Mouse (Mus musculus) megakaryocyte progenitor cell, adult 5-6 weeks (primary cell): ENCODE measurements around the gene Ercc6l. TPM values are rescaled to one million over a fixed set of nuclear protein-coding genes. Genes with fewer than 3 reads are reported as not detected.

Experiments used
- ATAC-seq: replicated peaks from 2 replicates; pipeline ENCODE4 v1.8.0; 2016; ENCODE audit warnings: mild to moderate bottlenecking, moderate TSS enrichment, inconsistent platforms; ENCODE audit not compliant: poor library complexity
- total RNA-seq, 2 experiments: library from RNA; stranded (forward) in 1 of 2; stranded (reverse) in 1 of 2; fragments of 157-497, 149-512 nt in 1 of 2; fragments of 200-1000 nt in 1 of 2; gene quantifications; 2 replicates each; pipeline versions ENCODE4 v1.2.3 to v1.2.4; 2015 to 2017

Gene Ercc6l
- total RNA-seq (2015), result 22.3 and 29.5 TPM in 2 replicates
- total RNA-seq (2017), result 28.6 and 32.1 TPM in 2 replicates

GRCm38 (mm10) chrX:102156618-102157422 lies at the start of gene Ercc6l:
Ercc6l (minus strand) TSS chrX:102157091.
- ATAC-seq, result peak; percentile 94

- no peak for ATAC-seq
Observed at GRCm38 (mm10) chrX:102190840-102191239, 33.9 kb upstream of the Ercc6l start.

DNA sequence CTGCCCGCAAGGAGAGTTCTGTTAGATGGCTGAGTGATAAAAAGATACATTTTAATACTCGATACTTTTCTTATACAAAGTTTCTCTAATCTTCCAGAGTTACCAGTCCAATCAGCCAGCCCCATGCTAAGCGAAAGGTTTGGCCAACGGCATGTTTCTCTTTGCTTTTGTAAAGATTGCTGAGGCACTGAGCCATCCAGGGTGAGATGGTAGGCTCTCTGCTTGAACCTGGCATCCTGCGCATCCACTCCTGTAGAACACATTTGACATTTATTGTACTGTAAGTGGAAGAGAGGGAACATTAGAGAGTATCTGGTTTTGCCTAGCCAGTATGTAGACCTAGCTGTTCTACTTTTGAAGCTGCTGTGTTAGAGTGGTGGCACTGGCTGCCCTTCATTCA lies 32.7 kb upstream of the Ercc6l start:
- ATAC-seq, result no peak

DNA sequence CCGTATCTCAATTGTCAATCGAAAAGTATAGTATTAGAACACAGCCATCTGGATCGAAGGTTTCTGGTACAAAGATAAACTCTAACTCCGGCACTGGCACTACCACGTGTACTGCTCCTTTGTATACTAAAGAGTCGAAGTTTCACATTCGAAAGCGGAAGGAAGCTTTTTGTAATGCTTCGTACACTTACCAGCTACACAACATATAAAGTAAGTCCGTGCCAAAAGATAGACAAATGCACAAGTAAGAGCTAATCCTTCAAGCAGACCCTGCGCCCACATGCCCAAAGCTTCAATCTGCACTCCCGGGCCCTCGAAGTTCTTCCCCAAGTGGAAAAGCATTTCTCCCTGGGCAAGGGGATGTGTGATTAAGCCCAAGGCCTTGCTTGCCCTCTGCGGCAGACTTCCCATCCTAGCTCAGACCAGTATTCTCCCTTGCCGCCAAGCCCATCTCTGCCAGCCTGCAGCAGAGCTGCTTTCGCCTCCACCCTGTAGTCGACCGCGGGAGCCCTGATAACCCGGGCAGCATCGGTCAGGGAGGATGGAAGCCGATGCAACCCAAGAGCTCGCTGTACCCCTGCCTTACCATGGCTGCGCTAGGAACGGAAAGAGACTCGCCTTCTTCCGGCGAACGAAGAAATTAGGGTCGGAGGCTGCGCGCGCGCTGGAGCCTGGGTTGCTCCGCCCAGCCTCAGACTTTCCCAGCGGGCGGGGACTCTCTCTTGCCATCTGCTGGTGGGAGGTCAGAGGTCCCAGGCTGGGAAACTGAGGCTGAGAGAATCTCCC lies 32.0 kb upstream of the Ercc6l start, which contains the start of gene Rps4x:
TSS of gene Rps4x (minus strand) at position 683 of the 786 bp plus-strand sequence.
- ATAC-seq, result peak; percentile 92

- ATAC-seq, result peak; percentile 15; the same call in 1 of the 2 replicates
Observed at GRCm38 (mm10) chrX:102187023-102187699, 30.3 kb upstream of the Ercc6l start.

DNA sequence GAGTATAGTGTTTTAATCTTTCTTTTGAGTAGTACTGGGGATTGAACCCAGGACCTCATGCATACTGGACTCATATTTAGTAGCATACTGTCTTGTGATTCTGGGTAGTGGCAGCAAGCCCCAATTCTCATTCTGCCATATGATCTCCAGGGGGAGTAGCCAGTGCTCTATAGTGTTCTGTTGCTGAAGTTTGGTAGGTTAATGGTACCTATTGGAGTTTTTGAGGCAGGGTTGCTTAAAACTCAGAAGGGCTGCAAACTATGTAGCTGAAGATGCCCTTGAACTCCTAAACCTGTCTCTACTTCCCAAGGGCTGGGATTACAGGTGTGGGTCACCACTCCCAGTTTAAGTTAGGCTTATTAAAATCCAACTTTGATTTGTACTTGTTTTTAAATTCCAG lies 25.7 kb upstream of the Ercc6l start:
- ATAC-seq, result no peak

DNA sequence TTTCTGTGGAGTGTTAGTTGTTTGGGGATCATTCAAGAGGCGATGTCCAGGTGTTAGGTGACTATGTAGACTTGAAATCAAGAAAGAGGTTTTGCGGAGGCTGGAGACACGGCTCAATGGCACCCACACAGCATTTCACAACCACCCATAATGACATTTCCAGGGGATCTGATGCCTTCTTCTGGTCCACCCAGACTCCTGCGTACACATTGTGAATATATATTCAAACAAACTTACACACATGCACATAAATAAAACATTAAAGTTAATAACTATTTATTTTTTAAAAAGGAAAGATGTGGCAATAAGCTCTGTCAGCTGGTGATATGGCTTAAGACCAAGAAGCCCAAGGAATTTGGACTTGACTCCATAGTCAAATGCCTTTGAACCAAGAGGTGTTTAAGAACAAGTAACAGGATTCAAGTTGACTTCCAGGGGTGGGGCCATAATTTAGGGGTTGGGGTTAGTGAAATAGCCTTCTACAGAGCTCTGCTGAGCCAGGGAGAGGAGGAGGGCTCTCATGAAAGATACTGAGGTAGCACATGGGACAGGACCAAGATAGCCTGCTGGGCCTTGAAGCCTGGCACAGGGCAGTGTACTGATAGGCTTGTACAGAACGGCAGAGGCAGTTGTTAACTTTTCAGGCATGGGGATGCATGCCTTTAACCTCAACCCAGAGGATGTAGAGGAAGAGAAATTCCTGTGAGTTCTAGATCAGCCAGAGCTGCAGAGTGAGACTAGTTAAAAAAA lies 18.8 kb upstream of the Ercc6l start:
- ATAC-seq, result peak; percentile 74

- peak; percentile 93 for ATAC-seq
Observed at GRCm38 (mm10) chrX:102170900-102171299, 14.0 kb upstream of the Ercc6l start.

- peak; percentile 79 for ATAC-seq
Observed at GRCm38 (mm10) chrX:102170135-102170534, 13.2 kb upstream of the Ercc6l start.

DNA sequence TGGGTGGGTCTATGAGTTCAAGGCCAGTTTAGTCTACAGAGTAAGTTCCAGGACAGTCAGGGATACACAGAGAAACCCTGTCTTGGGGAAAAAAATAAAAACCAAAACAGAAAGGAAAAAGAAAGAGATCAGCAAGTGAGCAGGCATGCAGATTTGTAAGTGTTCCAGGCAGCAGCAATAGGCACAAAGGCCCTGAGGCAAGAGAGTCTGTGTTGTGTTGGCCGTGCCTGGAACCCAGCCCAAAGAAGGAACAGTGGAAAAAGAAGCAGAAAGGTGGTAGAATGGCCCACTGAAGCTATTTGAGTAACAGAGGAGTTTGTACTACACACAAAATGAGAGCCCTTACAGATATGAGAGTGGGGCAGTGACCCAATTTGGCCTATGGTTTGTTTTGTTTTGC lies 12.8 kb upstream of the Ercc6l start:
- ATAC-seq, result no peak

DNA sequence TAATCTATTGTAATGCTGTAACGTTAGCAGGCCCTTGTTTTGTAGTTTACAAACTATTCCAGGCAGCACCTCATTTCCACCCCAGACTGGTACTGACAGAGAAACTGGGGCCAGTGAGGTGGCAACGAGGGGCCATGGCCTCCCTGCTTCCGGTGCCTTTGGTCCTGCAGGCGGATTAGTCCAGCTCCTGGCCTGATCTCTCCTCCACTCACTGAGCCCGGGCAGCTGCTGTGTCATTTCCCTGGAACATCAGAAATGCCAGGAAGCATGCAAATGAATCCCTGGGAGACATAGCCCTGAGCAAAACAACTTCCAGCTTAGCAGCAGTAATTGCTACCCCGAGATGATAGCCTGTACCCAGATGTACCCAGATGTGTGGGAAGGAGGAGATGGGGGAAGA lies 10.1 kb upstream of the Ercc6l start:
- ATAC-seq, result no peak

- no peak for ATAC-seq
Observed at GRCm38 (mm10) chrX:102166521-102166920, 9.6 kb upstream of the Ercc6l start.

DNA sequence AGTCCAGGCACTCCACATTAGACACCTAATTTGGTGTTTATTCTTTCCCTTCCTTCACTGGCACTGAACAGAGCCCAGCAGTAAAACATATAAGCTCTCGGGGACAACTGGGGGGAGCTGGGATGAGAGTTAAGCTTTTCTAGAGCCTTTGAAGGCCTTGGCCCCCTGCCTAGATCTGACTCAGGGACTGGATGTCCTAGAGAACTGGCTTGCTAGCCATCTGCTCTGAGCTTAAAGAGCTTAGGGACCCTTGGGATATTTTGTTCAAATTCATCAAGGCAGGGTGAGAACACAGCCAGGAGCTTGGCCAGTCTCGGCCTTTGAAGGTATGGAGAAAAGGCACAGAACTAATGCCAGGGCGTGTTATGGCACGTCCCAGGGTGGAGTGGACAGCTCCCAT lies 6.6 kb upstream of the Ercc6l start:
- ATAC-seq, result no peak

DNA sequence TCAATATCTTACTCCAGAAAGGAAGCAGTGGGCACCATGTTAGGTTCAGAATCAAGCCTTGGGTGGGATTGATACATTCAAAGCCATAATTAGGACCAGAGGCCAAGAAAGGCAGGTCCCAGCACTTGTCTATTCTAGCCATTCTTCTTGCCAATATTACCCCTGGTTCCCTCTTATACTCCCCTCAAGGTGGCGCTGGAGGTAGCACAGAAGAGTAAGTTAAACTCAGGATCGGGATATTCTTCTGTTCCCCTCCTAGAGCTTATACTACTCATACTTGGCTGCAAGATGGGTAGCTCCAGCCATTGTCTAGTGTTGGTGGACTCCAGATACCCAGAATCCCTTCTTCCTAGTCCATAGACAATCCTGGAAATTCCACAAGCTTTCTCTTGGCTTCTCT lies 6.2 kb upstream of the Ercc6l start:
- ATAC-seq, result peak; percentile 77

GRCm38 (mm10) chrX:102160528-102160927 lies 3.6 kb upstream of the Ercc6l start:
- ATAC-seq, result no peak

GRCm38 (mm10) chrX:102159778-102160177 lies 2.9 kb upstream of the Ercc6l start:
- no peak for ATAC-seq

DNA sequence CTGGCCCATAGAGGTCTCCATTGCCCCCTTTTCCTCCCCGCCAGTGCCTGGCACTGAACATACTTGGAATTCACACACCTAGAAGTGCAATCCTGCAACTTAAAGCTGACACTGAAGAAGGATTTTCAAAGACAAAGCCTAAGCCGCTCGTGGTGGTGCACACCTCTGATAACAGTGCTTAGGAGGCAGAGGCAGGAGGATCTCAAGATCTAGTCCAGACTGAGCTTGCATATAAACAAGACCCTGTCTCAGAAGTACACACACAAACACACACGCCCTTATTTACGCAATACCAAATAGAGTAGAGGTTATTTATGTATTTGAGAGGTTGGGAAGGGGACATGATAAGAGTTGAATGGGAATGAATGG lies 516 bp upstream of the Ercc6l start:
- ATAC-seq, result peak; percentile 21; the same call in 1 of the 2 replicates

GRCm38 (mm10) chrX:102141157-102141556 lies 15.7 kb downstream of the Ercc6l start:
- ATAC-seq, result no peak

GRCm38 (mm10) chrX:102121321-102121720 lies 35.6 kb downstream of the Ercc6l start:
- no peak for ATAC-seq

- ATAC-seq, result peak; percentile 99
Observed at GRCm38 (mm10) chrX:102119042-102119864, 37.6 kb downstream of the Ercc6l start, which contains the start of gene Pin4. Pin4 (plus strand) TSS chrX:102119447.
